Mouse (Mus musculus) liver, embryonic 12.5 days (tissue): ENCODE data around the gene Ssbp4. TPM values are rescaled to one million over a fixed set of nuclear protein-coding genes. Genes with fewer than 3 reads are reported as not detected.
A peak's percentile ranks its signal among the peaks of the same experiment; 100 is the strongest.
"Not testable (repeated sequence)": the region's sequence is repeated elsewhere in the genome, so short reads cannot be mapped to it uniquely, and the experiment has no call there.

Experiments used
- ATAC-seq: fragments of 200-750 bp; cut with Nextera tagmentation; 2 replicates; pipeline ENCODE4 v1.8.0; 2017; ENCODE audit warnings: moderate number of reproducible peaks, mild to moderate bottlenecking, moderate library complexity
- H3K27ac ChIP-seq: fragments of 300-500 bp; sonication (generic); 2 replicates; pipeline ENCODE4 v1.5.1; 2016; ENCODE audit warnings: mild to moderate bottlenecking
- H3K27me3 ChIP-seq: fragments of 300-500 bp; sonication (generic); replicated peaks from 2 replicates; pipeline ENCODE4 v1.6.1; 2016; ENCODE audit warnings: mild to moderate bottlenecking, moderate library complexity
- H3K36me3 ChIP-seq: fragments of 300-500 bp; sonication (generic); 2 replicates; pipeline ENCODE4 v1.6.1; 2016; ENCODE audit warnings: mild to moderate bottlenecking, moderate library complexity
- H3K4me1 ChIP-seq: fragments of 300-500 bp; sonication (generic); 2 replicates; pipeline ENCODE4 v1.6.1; 2016
- H3K4me2 ChIP-seq: fragments of 300-500 bp; sonication (generic); 2 replicates; pipeline ENCODE4 v1.6.1; 2016; ENCODE audit warnings: mild to moderate bottlenecking, moderate library complexity
- H3K4me3 ChIP-seq: fragments of 300-500 bp; sonication (generic); 2 replicates; pipeline ENCODE4 v1.5.1; 2016; ENCODE audit warnings: mild to moderate bottlenecking, moderate library complexity
- H3K9ac ChIP-seq: fragments of 300-500 bp; sonication (generic); 2 replicates; pipeline ENCODE4 v1.6.1; 2016; ENCODE audit warnings: mild to moderate bottlenecking, moderate library complexity
- H3K9me3 ChIP-seq: fragments of 300-500 bp; sonication (generic); replicated peaks from 2 replicates; pipeline ENCODE4 v1.6.1; 2016; ENCODE audit warnings: mild to moderate bottlenecking, moderate library complexity
- WGBS: fragments of 180-500 bp; shearing (Covaris S2); methylation state at CpG from one replicate; pipeline ENCODE4 v1.1.7; 2016; ENCODE audit not compliant: insufficient replicate concordance; 5-methylcytosine and 5-hydroxymethylcytosine counted together
- polyA plus RNA-seq: library from polyadenylated mRNA; unstranded; fragments of >200 nt; fragmentation: Nextera tagmentation; extraction: Ambion mirVana; gene quantifications from 2 replicates; pipeline ENCODE4 v1.2.1, GENCODE M21; 2016

Ssbp4 gene
- polyA plus RNA-seq, 1 experiment from 2014 or later: 96.4 TPM

DNA sequence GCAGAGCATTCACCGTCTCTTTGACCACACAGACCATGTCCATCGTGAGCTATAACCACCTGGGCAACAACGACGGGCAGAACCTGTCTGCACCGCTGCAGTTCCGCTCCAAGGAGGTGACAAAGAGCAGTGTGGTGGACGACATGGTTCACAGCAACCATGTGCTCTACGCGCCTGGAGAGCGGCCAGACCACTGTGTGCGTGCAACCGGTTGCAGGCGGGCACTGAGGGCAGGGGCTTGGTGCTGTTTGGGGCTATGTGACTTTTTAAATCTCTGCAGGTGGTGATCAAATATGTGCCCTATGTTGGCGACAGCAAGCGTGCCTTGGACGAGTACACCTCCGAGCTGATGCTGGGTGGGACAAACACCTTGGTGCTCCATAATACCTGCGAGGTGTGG lies 12.5 kb downstream of the Ssbp4 start:
- H3K27ac ChIP-seq: no peak overlapping the region
- ATAC-seq: no peak
- 84% methylated on average over 18 of the region's 18 CpGs for WGBS

GRCm38 (mm10) chr8:70595811-70596210 lies 12.9 kb downstream of the Ssbp4 start:
- H3K4me1 ChIP-seq: peaks cover 83% of the 10 kb centered on the region
- H3K9ac ChIP-seq: no peak overlapping the region
- H3K27ac ChIP-seq: no peak overlapping the region
- peak overlapping the region; percentile 99 for H3K4me2 ChIP-seq
- H3K9me3 ChIP-seq: no peaks in the 10 kb centered on the region
- H3K4me3 ChIP-seq: 0 out of 2 replicates have a peak overlapping the region, but pooled peaks have one; percentile 69
- 83% methylated on average over 12 of the region's 12 CpGs for WGBS
- H3K27me3 ChIP-seq: no peaks in the 10 kb centered on the region
- H3K36me3 ChIP-seq: peaks cover 73% of the 10 kb centered on the region
- no peak for ATAC-seq

More for the DNA sequence above, 12.5 kb downstream of the Ssbp4 start:
- H3K27me3 ChIP-seq: no peaks in the 10 kb centered on the region
- peaks cover 87% of the 10 kb centered on the region for H3K4me1 ChIP-seq
- no peak overlapping the region for H3K4me2 ChIP-seq
- no peaks in the 10 kb centered on the region for H3K9me3 ChIP-seq
- no peak overlapping the region for H3K4me3 ChIP-seq
- no peak overlapping the region for H3K9ac ChIP-seq
- H3K36me3 ChIP-seq: peaks cover 69% of the 10 kb centered on the region

DNA sequence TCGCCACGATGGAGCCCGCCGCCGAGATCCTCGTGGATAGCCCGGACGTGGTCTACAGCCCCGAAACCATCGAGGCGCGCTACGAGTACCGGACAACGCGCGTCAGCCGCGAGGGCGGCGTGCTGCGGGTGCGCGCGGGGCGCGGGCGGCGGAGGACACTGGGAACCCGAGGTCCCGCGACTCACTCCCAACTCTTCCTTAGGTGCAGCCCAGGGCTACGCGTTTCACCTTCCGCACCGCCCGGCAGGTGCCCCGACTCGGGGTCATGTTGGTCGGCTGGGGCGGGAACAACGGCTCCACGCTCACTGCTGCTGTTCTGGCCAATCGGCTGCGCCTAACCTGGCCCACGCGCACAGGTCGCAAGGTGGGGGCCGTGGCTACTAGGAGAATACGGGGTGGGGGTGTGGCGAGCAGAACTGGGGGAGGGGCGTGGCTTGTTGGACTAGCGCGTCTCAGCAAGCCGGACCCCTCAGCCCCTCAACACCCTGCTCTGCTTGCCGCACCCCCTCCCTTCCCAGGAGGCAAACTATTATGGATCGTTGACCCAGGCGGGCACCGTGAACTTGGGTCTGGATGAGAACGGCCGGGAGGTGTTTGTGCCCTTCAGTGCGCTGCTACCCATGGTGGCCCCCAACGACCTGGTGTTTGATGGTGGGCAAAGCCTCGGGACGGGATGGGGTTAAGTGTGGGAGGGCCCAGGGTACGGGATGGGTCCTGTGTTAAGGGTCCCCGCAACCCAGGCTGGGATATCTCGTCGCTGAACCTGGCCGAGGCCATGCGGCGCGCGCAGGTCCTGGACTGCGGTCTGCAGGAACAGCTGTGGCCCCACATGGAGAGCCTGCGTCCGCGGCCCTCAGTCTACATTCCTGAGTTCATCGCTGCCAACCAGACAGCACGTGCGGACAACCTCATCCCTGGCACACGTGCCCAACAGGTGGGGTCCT lies 13.8 kb downstream of the Ssbp4 start:
- no peaks in the 10 kb centered on the region for H3K27me3 ChIP-seq
- H3K36me3 ChIP-seq: peaks cover 76% of the 10 kb centered on the region
- H3K9ac ChIP-seq: peak overlapping the region; percentile 78
- WGBS: 6% methylated on average over 81 of the region's 82 CpGs
- ATAC-seq: peak; percentile 16; the same call in 1 of the 2 replicates
- H3K9me3 ChIP-seq: no peaks in the 10 kb centered on the region
- peak overlapping the region; percentile 99 for H3K4me2 ChIP-seq
- H3K27ac ChIP-seq: peak overlapping the region; percentile 79
- peaks cover 74% of the 10 kb centered on the region for H3K4me1 ChIP-seq
- H3K4me3 ChIP-seq: peak overlapping the region; percentile 69

GRCm38 (mm10) chr8:70593961-70594609 lies 14.6 kb downstream of the Ssbp4 start, which contains the start of gene Isyna1:
Gene Isyna1 (plus strand): TSS chr8:70594373.
- Histone ChIP-seq H3K4me1 (peaks cover 66% of the 10 kb centered on the region), H3K9ac (peak within 1 kb of the TSS; percentile 78), H3K36me3 (peaks cover 76% of the 10 kb centered on the region), H3K27me3 (no peaks in the 10 kb centered on the region), H3K4me2 (peak within 1 kb of the TSS; percentile 99), H3K9me3 (no peaks in the 10 kb centered on the region), H3K4me3 (peak within 1 kb of the TSS; percentile 69), H3K27ac (peak within 1 kb of the TSS; percentile 79)
- under 1% methylated on average over 40 of the region's 40 CpGs for WGBS
- ATAC-seq: peak; percentile 90

- Histone ChIP-seq H3K4me1 (peaks cover 57% of the 10 kb centered on the region), H3K36me3 (peaks cover 76% of the 10 kb centered on the region), H3K27me3 (no peaks in the 10 kb centered on the region), H3K4me3 (peak overlapping the region; percentile 69), H3K27ac (peak overlapping the region; percentile 79), H3K9ac (peak overlapping the region; percentile 78; the same call in 1 of the 2 replicates), H3K9me3 (no peaks in the 10 kb centered on the region), H3K4me2 (peak overlapping the region; percentile 99)
- no peak for ATAC-seq
- 70% methylated on average over 8 of the region's 8 CpGs for WGBS
Measured at GRCm38 (mm10) chr8:70593173-70593572, 15.5 kb downstream of the Ssbp4 start.

GRCm38 (mm10) chr8:70591569-70591968 lies 17.1 kb downstream of the Ssbp4 start:
- no peak overlapping the region for H3K9ac ChIP-seq
- H3K27ac ChIP-seq: no peak overlapping the region
- H3K4me3 ChIP-seq: no peak overlapping the region
- 90% methylated on average over 12 of the region's 12 CpGs for WGBS
- H3K27me3 ChIP-seq: no peaks in the 10 kb centered on the region
- no peaks in the 10 kb centered on the region for H3K9me3 ChIP-seq
- no peak for ATAC-seq
- H3K4me1 ChIP-seq: peaks cover 41% of the 10 kb centered on the region
- H3K36me3 ChIP-seq: peaks cover 76% of the 10 kb centered on the region
- no peak overlapping the region for H3K4me2 ChIP-seq

- not testable (repeated sequence) for H3K4me1 ChIP-seq, H3K4me3 ChIP-seq, H3K9me3 ChIP-seq, H3K4me2 ChIP-seq, H3K27me3 ChIP-seq, ATAC-seq, H3K9ac ChIP-seq, H3K27ac ChIP-seq
- H3K36me3 ChIP-seq: peaks cover 99% of the 10 kb centered on the region
- 81% methylated on average over 4 of the region's 4 CpGs for WGBS
Measured at GRCm38 (mm10) chr8:70587955-70588354, 20.7 kb downstream of the Ssbp4 start.

DNA sequence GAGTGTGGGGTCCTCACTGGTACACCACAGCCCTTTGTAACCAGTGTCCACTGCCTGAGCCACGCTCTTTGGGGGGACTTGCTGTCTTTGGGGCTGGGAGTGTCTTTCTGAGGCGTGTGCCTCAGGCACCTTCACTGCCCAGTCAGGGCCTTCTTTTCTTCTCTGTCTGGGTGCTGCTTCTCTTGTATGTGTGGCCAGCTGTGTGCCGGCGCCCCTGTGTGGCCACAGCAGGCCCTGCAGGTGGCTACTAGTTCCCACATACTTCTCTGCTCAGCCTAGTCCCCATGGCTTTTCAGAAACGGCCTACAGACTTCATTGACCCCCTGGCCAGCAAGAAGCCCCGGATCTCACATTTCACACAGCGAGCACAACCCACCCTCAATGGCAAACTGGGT lies 23.4 kb downstream of the Ssbp4 start:
- peaks cover 100% of the 10 kb centered on the region for H3K36me3 ChIP-seq
- no peaks in the 10 kb centered on the region for H3K4me1 ChIP-seq
- H3K27me3 ChIP-seq: no peaks in the 10 kb centered on the region
- WGBS: 45% methylated on average over 7 of the region's 7 CpGs
- no peak overlapping the region for H3K4me3 ChIP-seq
- H3K9ac ChIP-seq: no peak overlapping the region
- no peak overlapping the region for H3K27ac ChIP-seq
- peak; percentile 31 for ATAC-seq
- H3K9me3 ChIP-seq: no peaks in the 10 kb centered on the region
- no peak overlapping the region for H3K4me2 ChIP-seq

DNA sequence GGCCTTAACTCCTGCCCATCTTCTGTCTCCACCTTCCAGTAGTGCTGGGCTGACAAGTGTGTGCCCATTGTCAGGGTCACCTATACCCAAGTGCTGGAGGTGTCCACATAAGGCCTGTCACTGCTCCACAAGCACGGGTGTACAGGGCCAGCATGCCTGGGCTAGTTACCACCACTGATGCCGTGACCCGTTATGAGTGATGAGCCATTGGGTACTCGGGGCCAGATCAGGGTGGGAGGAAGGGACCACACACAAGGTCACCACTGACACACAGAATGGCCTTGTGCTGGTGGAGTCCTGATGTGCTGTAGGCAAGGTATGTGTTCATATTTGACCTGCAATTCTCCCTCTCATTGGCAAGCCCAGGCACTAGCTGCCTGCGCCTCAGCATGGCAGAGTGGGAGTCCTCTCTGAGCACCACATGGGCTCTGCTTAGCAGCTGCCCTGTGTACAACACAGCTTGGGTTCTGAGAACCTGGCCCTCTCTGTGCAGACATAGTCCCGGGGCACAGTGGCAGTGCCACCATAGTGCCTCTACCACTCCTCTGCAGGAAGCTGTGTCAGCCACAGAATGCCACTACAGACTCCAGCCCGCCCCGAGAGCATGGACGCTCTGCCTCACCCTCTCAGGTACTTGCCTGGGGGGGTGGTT lies 23.9 kb downstream of the Ssbp4 start:
- Histone ChIP-seq H3K4me3 (no peak overlapping the region), H3K9ac (no peak overlapping the region)

DNA sequence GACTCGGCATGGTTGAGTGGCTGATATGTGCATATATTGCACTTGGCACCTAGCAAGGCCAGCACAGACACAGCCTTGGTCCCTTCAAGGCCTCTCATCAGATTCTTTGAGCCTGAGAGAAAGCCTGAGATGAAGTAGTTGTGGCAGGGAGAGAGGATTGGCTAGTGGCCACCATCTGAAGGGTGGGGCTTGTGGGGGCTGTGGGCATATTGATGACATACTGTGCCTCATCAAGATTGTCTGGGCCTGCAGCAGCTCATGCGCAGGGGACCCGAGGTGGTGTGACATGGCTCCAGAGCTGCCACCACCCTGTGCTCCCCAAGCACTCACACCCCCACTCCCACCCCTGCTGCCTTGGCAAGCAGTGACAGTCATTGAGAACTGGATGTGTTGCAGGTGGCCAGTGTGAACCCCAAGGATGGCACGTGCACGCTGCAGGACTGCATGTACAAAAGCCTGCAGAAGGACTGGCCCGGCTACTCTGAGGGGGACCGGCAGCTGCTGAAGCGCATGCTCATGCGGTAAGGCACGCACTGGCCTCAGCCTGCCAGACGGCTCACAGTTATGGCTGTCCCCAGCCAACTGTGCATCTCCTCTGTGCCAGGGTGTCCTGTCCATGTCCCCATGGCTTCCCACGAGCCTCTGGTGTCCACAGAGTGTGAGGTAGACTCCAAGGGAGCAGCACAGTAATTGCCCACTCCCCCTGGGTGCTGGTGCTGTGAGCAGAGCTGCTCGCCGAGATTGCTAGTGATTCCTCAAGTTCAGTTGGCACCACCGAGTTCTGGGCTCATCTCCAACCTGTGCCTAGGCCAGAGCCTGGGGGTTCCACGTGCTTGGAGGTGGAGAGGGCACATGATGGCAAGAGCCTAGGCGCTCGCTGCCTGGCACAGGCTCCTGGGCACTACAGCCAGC lies 24.9 kb downstream of the Ssbp4 start:
- 83% methylated on average over 18 of the region's 18 CpGs for WGBS
- no peaks in the 10 kb centered on the region for H3K27me3 ChIP-seq
- peaks cover 97% of the 10 kb centered on the region for H3K36me3 ChIP-seq
- H3K9me3 ChIP-seq: no peaks in the 10 kb centered on the region
- H3K27ac ChIP-seq: no peak overlapping the region
- no peak overlapping the region for H3K9ac ChIP-seq
- no peak overlapping the region for H3K4me2 ChIP-seq
- ATAC-seq: no peak
- no peaks in the 10 kb centered on the region for H3K4me1 ChIP-seq
- H3K4me3 ChIP-seq: no peak overlapping the region

More for the DNA sequence above, 23.9 kb downstream of the Ssbp4 start:
- no peak overlapping the region for H3K4me2 ChIP-seq
- H3K27me3 ChIP-seq: no peaks in the 10 kb centered on the region
- H3K9me3 ChIP-seq: no peaks in the 10 kb centered on the region
- 83% methylated on average over 9 of the region's 9 CpGs for WGBS
- peak; percentile 9; the same call in 1 of the 2 replicates for ATAC-seq
- no peak overlapping the region for H3K27ac ChIP-seq
- no peaks in the 10 kb centered on the region for H3K4me1 ChIP-seq
- H3K36me3 ChIP-seq: peaks cover 100% of the 10 kb centered on the region

GRCm38 (mm10) chr8:70577207-70577606 lies 31.5 kb downstream of the Ssbp4 start:
- ATAC-seq: no peak
- 87% methylated on average over 3 of the region's 3 CpGs for WGBS

More at GRCm38 (mm10) chr8:70577207-70577606, 31.5 kb downstream of the Ssbp4 start:
- Histone ChIP-seq H3K9ac (no peak overlapping the region), H3K27ac (no peak overlapping the region), H3K4me3 (no peak overlapping the region), H3K9me3 (no peaks in the 10 kb centered on the region), H3K27me3 (no peaks in the 10 kb centered on the region), H3K4me1 (peaks cover 16% of the 10 kb centered on the region), H3K4me2 (no peak overlapping the region), H3K36me3 (peaks cover 76% of the 10 kb centered on the region)
